Mouse (Mus musculus) CD4-positive helper T cell, adult 2 months (primary cell): ENCODE measurements around the gene Mvp.
A peak's percentile ranks its signal among the peaks of the same experiment; 100 is the strongest.

ENCODE experiments used
- DNase-seq: peaks from one replicate; pipeline ENCODE4 v3.0.0-alpha.2; 2012; ENCODE audit warnings: low read depth, missing footprints, low spot score

Mvp gene

DNA sequence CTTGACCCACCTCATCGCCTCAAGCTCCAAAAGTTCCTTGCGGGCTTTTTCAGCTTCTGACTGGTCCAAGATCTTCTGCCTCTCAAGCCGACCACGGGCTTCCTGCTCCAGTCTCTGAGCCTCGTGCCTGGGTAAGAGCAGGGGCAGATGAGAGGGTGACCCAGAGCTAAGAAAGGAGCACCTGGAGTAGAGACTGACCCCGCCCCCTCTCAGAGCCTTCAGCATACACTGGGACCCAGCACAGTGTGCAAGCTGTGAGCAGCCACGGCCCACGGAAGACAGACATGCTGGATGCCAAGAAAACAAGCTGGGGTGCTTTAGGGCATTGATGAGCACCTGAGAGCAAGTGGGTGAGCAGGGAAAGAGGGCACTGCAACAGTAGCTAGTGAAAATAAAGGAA, 25.6 kb downstream of the Mvp start:
- no peak for DNase-seq

DNA sequence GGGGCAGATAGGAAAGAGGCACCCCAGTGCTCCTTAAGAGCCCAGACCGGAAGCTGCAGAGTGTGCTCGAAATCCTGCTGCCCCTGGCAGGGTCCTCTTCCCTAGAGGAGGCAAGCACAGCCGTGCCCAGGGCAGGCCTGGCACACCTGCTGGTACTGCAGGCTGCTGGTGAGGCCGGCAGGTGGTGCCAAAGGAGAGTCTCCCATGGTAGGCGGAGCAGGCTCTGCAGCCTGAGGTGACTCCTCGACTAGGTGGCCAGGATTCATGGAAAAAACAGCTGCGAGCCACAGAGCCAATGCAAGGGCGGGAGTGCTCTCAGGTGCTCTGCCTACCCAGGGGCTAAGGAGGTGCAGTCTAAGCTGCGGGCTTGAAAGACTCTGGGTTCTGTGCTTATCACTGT, 28.1 kb downstream of the Mvp start:
- DNase-seq: peak; percentile 51

DNA sequence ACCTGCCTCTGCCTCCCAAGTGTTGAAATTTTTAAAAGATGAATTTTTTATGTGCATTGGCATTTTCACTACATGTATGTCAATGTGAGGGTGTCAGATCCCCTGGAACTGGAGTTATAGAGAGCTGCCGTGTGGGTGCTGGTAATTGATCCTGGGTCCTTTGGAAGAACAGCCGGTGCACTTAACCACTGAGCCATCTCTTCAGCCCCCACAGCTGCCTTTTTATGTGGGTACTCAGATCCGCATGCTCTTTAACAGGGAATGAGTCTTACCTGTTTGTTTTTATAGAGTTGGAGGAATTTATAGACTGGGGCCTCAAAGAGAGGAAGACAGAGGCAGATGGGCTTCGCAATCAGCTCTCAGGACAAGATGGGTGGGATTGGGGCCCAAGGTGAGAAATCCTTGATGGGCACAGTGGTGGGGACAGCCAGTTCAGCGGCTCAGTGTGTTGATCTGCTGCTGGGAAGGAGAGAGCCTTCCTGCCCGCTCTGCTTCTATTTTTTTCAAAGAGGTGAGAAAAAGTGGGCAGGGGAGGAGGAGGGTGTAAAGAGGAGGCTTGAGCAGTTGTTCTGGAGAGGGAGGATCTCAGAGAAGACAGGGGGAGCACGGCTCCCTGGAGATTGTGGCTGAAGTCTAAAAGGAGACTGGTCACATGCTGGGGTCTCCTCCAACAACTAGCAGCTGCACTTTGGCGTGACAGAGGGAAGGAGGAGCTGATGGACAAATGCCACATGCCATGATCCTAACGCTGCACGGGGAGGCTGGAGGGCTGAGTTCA, 29.6 kb downstream of the Mvp start:
- DNase-seq: no peak

DNA sequence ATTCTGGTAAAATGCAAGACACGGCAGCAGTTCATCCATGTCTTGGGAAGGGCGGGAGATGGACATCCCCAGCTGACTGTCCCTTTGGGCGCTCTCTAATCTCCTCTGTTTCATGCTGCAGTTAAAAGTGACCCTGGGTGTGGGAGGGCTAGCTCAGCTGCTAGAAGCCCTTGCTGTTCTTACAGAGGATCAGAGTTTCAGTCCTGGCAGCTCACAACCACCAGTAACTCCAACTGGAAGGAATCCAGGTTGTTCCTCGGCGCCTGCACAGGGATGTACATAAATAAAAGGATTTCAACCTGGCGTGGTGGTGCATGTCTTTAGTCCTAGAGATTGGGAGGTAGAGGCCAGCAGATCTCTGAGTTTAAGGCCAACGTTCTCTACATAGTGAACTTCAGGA, 31.3 kb downstream of the Mvp start:
- DNase-seq: no peak

DNA sequence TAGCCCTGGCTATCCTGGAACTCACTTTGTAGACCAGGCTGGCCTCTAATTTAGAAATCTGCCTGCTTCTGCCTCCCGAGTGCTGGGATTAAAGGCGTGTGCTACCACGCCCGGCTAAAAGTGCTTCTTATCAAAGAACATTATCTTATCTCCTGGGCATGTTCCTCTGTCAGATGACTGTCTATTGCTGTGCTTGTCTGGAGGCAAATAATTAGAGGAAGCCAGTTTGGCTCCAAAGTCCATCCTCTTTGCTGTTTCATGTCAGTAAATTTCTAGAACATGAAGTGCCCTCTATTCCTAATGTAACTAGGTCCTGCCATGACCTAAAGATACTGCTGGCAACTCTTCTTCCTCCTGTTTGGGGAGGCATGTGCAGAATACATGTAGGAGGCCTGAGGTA, 32.4 kb downstream of the Mvp start:
- no peak for DNase-seq

DNA sequence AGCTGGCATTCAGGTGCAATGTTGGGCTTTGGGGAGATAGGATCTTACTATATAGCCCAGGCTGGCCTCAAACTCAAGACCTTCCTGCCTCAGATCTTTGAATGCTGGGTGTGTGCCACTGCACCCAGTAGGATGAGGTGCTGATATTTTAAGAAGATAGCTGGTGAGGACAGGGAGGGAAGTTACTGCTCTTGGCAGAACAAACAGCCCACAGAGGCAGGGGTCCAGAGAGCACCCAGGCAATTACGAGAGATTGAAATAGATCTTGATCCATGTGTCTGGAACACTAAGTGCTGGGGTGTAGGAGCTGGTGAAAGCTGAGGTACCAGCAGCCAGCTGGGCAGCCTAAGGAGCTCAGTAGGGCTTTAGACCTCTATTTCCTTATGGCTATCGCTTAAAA, 32.8 kb downstream of the Mvp start:
- DNase-seq: no peak

DNA sequence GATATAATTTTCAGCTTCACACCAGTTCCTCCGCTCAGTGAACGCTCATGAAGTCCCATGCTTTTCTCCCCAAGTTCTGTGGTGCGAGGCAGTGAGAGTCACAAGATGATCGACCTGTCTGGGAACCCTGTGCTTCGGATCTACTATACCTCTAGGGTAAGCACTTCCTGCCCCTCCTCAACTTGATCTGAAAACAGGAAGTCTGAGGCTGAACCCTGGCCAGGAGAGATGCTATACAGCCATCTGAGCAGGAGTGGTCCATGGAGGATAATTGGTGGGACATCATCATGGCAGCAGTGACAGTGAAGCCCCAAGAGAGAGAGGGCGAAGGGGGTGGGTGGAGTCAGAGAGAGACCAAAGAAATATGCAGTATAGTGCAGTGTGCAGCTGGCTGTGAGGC, 35.6 kb downstream of the Mvp start:
- DNase-seq: peak; percentile 41

DNA sequence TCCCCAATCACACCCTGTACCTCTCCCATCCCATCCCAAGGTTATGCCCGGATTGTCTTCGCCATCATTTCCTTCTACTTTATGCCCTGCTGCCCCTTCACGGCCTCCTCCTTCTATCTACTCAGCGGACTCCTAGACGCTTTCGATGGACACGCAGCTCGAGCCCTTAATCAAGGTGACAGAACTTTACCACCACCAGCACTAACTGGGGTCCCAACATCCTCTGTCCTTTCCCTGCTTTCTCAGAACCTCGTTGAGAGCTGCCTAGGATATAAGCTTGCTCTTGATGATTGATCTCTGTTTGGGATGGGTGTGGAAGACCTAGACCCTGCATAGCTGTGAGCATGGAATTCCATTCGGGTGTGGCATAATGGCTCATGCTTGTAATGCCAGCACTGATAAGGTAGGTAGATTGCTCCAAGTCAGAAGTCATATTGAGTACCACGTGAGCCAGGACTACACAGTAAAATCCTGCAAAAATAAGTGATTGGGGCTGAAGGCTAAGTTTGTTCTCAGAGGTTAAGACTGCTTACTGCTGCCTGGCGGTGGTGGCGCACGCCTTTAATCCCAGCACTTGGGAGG, 37.5 kb downstream of the Mvp start:
- no peak for DNase-seq

DNA sequence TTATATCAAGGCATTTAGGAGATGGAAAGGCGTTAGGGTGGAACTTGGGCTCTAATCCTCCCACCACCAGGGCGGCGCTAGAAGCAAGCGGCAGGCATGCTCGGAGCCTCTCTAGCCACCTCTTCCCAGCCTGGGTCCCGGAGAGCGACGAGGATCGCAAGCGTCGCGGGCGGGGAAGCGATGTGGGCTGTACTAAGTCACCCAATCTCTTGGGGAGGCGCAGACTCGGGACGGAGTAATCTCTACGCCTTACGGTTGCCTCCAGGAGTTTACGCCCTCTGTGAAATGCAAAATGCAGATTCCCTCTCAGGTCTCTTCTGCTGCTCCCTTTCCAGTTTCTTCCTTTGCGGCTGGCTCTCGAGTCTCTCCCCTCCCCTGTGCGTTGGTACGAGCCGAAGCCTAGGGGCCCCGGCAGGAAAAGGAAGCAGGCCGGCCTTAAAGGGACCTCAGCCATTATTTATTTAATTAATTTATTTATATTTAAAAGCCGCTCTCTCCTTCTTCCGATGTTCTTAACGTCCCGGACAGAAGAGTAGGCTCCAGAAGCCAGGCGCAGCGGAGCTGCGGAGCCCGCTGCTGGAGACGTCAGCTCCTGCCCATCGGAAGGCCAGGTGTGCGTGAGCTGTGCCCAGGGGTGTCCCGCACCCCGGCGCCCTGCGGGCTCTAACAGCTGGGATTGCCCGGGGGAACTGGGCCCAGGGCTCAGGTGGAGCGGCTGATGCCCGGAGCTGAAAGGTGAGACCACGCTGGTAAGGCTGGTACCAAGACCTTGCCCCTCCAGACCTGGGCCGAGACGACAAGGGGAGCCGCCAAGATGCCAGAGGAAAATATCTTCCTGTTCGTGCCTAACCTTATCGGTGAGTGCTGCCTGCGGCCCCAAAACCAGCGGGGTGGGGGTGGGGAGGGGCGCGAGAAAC, 38.2 kb downstream of the Mvp start, which contains the start of gene Cdiptos:
Gene Cdiptos, minus strand, starts transcription at position 149 of the 917 bp plus-strand sequence.
- peak; percentile 96 for DNase-seq

DNA sequence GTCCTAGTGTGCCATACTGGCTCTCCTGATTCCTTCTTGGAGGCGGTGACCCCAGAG, 38.7 kb downstream of the Mvp start, which contains the start of gene Cdipt:
Gene Cdipt, plus strand, starts transcription at position 22 of the 57 bp plus-strand sequence.
- DNase-seq: no peak

DNA sequence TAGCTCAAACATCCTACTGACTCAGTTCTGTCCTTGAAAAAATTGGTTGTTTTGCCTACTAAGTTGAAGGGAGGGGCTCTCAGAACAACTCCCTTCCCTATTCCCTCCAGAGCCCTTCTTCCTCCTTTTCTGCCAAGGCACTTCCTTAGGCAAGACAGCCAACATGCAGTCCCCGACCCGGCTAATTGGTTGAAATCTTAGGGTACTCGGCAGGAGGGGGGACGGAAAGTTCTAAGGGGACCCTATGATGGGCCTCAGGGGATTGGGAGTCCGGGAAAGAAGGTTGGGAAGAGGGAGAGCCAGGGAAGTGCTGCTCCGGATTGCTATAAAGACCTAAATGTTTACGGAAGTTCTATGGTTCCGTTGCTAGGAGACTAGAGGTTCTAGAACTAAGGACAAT, 38.9 kb downstream of the Mvp start:
- no peak for DNase-seq

DNA sequence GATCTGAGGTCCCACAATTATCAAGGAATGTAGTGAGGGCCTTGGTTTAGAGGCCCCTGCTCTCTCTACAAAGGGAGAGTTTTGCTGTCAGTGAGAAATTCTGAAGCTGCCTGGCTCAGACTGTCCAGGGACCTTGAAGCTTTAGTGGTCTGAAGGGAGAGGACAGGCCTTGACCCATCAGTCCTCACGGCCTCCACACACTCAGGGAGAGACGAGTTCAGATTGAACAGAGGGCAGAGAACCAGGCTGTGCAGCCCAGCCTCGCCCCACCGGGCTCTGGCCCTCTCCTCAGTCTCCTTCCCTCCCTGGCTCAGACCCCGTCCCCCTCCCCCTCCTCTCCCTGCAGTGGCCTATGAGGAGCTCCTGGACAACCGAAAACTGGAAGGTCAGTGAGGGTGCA, 47.1 kb downstream of the Mvp start:
- DNase-seq: no peak

DNA sequence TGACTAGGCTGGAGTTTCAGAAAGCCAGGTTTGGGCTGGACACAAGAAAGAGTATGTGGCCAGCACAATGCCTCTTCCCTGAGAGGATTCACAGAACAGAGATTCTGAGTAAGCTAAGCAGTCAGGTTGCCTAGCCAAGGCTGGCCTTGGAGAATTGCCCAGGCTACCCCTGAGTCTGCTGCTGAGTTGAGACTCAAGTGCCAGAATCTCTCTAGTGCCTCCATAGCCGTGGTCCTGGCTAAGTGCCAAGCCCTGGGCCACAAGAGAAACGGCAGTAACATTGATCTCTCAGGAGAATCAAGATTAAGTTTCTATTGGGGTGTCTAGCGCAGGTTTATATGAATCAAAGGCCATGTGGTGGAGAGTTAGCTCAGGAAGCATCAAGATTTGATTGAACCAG, 48.9 kb downstream of the Mvp start:
- DNase-seq: no peak

DNA sequence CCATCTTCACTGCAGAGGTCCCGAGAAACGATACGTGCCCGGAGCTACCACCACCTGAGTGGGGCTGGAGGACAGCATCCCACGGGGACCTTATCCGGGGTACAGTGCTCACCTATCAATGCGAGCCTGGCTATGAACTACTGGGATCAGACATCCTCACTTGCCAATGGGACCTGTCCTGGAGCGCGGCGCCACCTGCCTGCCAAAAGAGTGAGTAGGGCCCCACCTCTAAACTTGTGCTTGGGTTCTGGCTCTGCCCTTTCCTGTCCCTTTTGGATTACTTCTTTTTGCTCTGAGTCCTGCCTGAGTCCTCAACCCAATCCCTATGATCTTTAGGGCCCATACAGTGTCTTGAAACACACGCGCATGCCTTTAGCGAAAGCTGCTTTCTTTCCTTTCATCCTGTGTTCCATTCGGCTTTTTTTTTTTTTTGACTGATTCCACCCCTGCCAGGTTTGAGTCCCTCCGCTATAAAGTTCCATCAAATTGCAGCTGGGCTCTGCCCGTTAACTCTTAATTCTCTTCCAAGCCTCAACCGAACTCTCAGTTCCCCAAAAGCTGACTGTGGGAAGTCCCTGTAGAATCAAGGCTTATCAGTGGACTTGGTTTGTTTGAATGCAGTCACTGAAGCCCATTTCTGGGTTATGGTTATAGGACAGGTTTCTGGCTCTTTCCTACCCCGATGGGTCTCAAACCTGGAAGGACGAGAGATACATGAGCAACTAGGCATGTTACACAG, 50.7 kb downstream of the Mvp start:
- no peak for DNase-seq

DNA sequence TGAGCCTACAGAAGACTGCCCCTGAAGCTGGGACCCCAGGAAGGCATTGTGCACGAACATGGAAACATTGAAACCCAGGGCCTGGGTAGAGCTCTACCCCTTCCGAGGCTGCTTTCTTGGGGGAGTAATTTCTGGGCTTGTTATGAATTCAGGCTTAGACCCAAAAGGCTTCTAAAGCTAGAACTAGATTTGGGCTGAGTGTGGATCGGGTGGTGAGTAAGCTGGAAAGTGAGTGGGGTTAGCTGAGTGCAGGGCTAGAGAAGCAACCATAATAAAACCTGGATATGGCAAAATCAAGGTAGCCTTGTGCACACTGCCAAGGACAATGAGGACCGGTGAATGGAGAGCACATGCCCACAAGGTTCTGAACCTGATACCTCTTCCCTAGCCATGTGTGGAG, 52.5 kb downstream of the Mvp start:
- no peak for DNase-seq

DNA sequence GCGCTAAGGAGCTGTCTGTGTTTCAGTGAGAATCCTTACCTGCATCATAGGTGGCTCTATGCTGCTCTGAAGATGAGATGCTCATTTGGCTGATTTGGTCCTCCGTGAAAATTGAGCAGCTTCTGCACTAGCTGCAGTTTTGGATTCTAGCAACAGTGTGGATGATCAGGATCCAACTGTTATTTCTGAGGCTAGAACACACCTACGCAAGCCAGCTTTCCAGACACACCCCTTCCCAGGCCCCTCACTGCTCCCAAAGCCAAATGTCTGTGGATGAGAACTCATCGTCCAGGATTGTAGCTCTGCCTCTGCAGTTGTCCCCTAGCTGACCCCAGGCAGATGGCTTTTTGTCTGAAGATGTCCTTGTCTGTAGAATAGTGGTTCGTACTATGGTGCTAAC, 53.3 kb downstream of the Mvp start:
- DNase-seq: no peak

DNA sequence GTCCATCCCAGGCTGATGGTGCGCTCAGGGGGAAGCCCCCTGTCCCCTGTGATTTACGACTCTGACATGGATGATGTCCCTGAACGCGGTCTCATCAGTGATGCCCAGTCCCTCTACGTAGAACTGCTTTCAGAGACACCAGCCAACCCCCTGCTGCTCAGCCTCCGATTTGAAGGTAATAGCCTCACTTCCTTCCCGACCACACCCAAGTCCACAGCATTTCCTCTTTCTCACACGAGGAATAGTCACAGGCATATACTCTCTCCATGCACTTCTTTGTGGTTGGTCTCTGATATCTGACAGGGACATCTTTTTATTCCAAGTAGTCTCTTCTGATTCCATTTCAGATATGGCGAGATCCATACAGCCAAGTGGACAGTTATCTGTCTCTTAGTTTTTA, 54.6 kb downstream of the Mvp start:
- DNase-seq: no peak

DNA sequence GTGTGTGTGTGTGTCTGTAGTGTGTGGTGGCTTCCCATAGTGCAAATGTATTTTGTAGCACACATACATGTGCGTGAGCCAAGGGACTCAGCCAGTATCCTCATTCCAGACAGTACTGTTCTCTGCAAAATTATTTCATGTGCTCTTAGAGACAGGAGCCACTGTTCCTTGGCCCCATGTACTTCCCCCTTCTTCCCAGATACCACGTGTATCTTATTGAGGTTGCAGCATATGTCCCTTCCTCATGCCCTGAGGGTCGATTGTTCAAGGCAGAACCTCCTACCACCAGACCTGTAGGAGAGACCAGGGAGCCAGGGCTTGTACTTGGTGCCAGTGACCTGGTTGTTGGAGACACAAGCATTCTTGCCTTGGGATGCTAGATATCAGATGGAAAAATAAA, 59.3 kb downstream of the Mvp start:
- no peak for DNase-seq

DNA sequence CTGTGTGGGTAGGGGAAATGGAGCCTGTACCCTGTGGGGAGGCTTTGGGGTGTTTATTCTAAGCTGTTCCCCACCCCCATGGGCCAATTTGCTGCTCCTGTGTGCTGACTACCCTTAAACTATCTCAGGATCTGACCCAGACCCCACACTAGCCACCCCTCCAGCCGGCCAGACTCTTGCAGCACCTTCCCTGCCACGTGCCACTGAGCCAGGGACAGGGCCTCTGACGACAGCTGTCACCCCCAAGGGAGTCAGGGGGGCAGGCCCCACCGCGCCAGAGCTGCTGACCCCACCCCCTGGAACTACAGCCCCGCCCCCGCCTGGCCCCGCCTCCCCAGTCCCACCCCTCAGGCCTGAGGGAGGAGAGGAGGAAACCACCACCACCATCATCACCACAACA, 61.8 kb downstream of the Mvp start:
- DNase-seq: no peak

DNA sequence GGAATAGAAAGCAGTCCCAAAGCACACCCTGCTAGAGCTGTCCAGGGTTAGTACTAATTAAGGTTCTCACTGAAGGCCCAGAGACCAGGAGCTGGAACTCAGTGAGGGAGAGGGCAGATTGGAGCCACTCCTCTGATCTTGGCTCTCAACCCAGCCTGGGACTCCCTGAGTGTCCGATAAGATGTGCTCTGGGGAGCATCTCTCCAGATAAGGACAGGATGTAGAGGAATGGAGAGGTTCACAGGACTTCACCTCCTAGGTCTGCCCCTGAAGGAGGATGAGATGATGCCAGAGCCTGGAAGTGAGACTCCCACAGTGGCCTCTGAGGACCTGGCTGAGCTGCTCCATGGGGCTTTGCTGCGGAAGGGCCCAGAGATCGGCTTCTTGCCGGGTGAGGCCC, 62.7 kb downstream of the Mvp start:
- DNase-seq: no peak

DNA sequence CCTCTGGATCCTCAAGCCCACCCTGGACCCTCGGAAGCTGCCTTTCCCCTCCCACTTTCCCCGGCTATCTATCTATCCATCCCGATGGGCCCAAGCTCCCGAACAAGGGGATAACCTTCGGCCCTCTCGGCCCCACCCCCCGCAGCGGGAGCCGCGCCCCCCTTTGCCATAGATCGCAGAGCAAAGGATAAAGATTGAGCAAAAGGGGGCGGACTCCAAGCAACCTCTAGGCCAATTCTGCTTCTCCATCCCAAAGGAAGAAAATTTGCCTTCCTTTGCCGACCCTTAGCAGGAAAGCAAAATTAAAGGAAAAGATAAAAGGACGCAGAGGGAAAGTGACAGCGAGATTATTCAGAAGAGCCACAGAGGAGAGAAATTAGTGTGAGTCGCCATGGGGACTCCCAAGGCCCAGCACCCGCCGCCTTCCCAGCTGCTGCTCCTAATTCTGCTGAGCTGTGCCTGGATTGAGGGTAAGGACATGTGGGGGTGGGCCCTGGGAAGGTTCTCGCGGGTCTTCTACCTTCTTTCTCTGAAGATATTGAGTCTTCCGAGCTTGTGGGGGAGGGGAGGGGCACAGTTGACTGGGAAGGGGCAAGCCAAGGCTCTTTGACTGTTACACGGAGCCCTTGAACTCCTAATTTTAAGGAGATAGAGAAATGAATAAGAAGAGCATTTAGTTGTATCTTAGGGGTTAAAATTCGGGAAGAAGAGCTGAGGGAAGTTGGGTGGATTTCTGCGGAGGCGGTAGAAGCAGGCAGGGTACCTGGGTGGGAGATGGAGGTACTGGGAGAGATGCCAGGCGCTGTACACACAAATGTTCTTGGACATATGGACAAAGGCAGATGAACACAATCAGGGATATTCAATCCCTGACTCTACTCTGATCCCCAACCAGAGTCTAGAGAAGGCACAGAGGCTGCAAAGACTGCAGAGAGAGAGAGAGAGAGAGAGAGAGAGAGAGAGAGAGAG, 63.5 kb downstream of the Mvp start:
- DNase-seq: no peak
